Mouse (Mus musculus) E14TG2a.4 (cell line): ENCODE results near the gene Hoxb4.

Experiments
- CTCF ChIP-seq: conservative IDR thresholded peaks from 2 replicates; pipeline ENCODE4 v1.5.1; 2014; ENCODE audit warnings: low read length
- NANOG ChIP-seq: IDR thresholded peaks from 2 replicates; pipeline ENCODE4 v1.6.1; 2014; ENCODE audit warnings: borderline replicate concordance, low read length, mixed read lengths
- POU5F1 ChIP-seq: IDR thresholded peaks from 2 replicates; pipeline ENCODE4 v1.6.1; 2014; ENCODE audit warnings: low read length, borderline replicate concordance

DNA sequence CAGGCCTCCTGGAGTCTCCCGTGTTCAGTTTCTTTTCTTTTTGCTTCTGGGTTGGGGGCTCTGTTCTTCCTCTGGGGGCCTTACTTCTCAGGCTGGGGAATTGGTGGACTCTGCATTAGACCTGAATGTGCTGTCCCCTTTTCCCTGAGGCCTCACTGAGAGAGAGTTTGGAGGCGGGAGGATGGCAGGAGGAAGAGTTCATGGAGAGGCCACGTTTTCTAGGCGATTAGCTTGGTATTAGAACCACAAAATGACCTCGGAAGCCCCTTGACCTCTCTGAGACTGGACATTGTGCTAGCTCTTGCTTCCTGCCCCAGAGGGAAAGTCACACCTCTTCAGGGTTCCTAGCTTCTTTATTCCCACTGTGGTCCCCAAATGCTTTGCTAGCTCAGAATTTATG, 6.1 kb downstream of the Hoxb4 start:
- TF ChIP-seq CTCF (no peak), POU5F1 (no peak), NANOG (no peak)
